Mouse (Mus musculus) heart, adult 2 months (tissue): ENCODE data around the gene Zfp367. TPM values are rescaled to one million over a fixed set of nuclear protein-coding genes. Genes with fewer than 3 reads are reported as not detected.

ENCODE experiments used
- DNase-seq, 2 experiments: peaks; one replicate each; pipeline ENCODE4 v3.0.0; 2021
- H3K27ac ChIP-seq: fragments of 200-600 bp; 2 replicates; pipeline ENCODE4 v1.8.1; 2022
- H3K27me3 ChIP-seq: fragments of 200-500 bp; 2 replicates; pipeline ENCODE4 v1.6.1; 2012; ENCODE audit warnings: mild to moderate bottlenecking, low read length, inconsistent platforms, mixed read lengths; ENCODE audit not compliant: control insufficient read depth, insufficient read depth
- H3K36me3 ChIP-seq: fragments of 200-500 bp; 2 replicates; pipeline ENCODE4 v1.6.1; 2012; ENCODE audit warnings: low read length, inconsistent platforms; ENCODE audit not compliant: control insufficient read depth, insufficient read depth
- H3K4me1 ChIP-seq: fragments of 200-500 bp; 2 replicates; pipeline ENCODE4 v1.6.1; 2011; ENCODE audit warnings: low read length; ENCODE audit not compliant: control insufficient read depth, insufficient read depth
- H3K4me3 ChIP-seq: fragments of 200-600 bp; 2 replicates; pipeline ENCODE4 v1.8.1; 2022
- H3K79me2 ChIP-seq: fragments of 200-500 bp; replicated peaks from 2 replicates; pipeline ENCODE4 v1.6.1; 2012; ENCODE audit warnings: mild to moderate bottlenecking, inconsistent platforms, low read length, moderate library complexity, mixed read lengths; ENCODE audit not compliant: control insufficient read depth, insufficient read depth
- H3K9ac ChIP-seq: fragments of 200-500 bp; 2 replicates; pipeline ENCODE4 v1.6.1; 2012; ENCODE audit warnings: low read depth, mild to moderate bottlenecking, control low read depth, inconsistent platforms, low read length, mixed read lengths
- CTCF ChIP-seq: fragments of 200-600 bp; IDR thresholded peaks from 2 replicates; pipeline ENCODE4 v1.8.1; 2022; ENCODE audit warnings: antibody characterized with exemption, mild to moderate bottlenecking, moderate library complexity
- EP300 ChIP-seq: fragments of 200-500 bp; IDR thresholded peaks from 2 replicates; pipeline ENCODE4 v1.6.1; 2011; ENCODE audit warnings: low read depth, low read length, control low read depth; ENCODE audit not compliant: insufficient read depth
- POLR2A ChIP-seq: fragments of 200-500 bp; IDR thresholded peaks from 2 replicates; pipeline ENCODE4 v1.6.1; 2011; ENCODE audit warnings: mild to moderate bottlenecking, low read depth, low read length, control low read depth; ENCODE audit not compliant: insufficient read depth
- WGBS: fragments of 180-500 bp; shearing (Covaris S2); methylation state at CpG from one replicate; pipeline ENCODE4 v1.1.7; 2018; 5-methylcytosine and 5-hydroxymethylcytosine counted together
- intact Hi-C: fragments of 180-260 bp; cut with DNase I; formaldehyde crosslinking; loops from one replicate; pipeline ENCODE4 v1.15.1; 2025
- polyA plus RNA-seq: library from polyadenylated mRNA; depleted of rRNA; stranded (reverse); fragments of >200 nt; gene quantifications from 2 replicates; pipeline ENCODE4 v1.2.3, GENCODE M21; 2012
- total RNA-seq, 2 experiments: library from RNA; stranded (reverse); gene quantifications; 2 replicates each; pipeline ENCODE4 v1.2.3; 2021

The Zfp367 gene
- total and polyA plus RNA-seq, 3 experiments = 14.4 to 23.0 (median 20.9) TPM

GRCm38 (mm10) chr13:64110421-64110820, 42.6 kb downstream of the Zfp367 start:
- intact Hi-C loops = no loop called here

DNA sequence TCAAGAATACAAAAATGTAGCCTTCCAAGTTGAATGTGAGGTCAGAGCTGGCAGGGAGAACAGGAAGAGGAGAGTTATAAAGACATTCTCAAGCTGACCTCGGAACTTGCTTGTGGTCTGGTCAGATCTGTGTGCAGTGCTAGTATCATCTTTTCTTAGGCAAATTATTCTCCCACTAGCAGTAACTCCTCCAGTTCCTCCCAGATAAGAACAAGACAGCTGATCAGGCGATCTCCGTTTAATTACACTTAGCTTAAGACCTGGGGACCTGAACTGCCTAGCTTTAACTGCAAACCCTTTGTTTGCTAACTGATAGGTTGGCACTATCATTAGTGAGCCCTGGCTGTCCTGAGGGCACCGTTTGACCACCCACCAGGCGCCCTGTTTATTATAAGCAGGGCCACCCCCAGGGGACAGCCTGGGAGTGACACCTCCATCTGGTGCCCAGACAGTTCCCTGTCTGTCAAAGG, 44.6 kb downstream of the Zfp367 start:
- no peak overlapping the region for H3K27ac ChIP-seq
- no peaks in the 10 kb centered on the region for H3K79me2 ChIP-seq
- H3K4me3 ChIP-seq = no peak overlapping the region
- no peaks in the 10 kb centered on the region for H3K4me1 ChIP-seq
- TF ChIP-seq POLR2A (no peak), EP300 (no peak), CTCF (no peak)
- 35% methylated on average over 5 of the region's 5 CpGs for WGBS
- H3K36me3 ChIP-seq = no peaks in the 10 kb centered on the region
- intact Hi-C loops = no loop called here
- H3K9ac ChIP-seq = no peak overlapping the region
- no peak for DNase-seq
- no peaks in the 10 kb centered on the region for H3K27me3 ChIP-seq

More at GRCm38 (mm10) chr13:64110421-64110820, 42.6 kb downstream of the Zfp367 start:
- WGBS = 82% methylated on average over 1 of the region's 1 CpGs
- Histone ChIP-seq H3K4me3 (no peak overlapping the region), H3K36me3 (no peaks in the 10 kb centered on the region), H3K9ac (no peak overlapping the region), H3K27me3 (no peaks in the 10 kb centered on the region), H3K4me1 (no peaks in the 10 kb centered on the region), H3K79me2 (no peaks in the 10 kb centered on the region), H3K27ac (no peak overlapping the region)
- DNase-seq = no peak
- TF ChIP-seq EP300 = no peak
- TF ChIP-seq POLR2A = no peak
- no peak for TF ChIP-seq CTCF

GRCm38 (mm10) chr13:64107535-64107934, 45.5 kb downstream of the Zfp367 start:
- Histone ChIP-seq H3K9ac (no peak overlapping the region), H3K79me2 (no peaks in the 10 kb centered on the region), H3K27me3 (no peaks in the 10 kb centered on the region), H3K36me3 (no peaks in the 10 kb centered on the region), H3K4me1 (no peaks in the 10 kb centered on the region), H3K4me3 (no peak overlapping the region), H3K27ac (no peak overlapping the region)
- no peak for TF ChIP-seq CTCF
- TF ChIP-seq POLR2A = no peak
- TF ChIP-seq EP300 = no peak
- no peak for DNase-seq
- WGBS = 52% methylated on average over 8 of the region's 8 CpGs
- intact Hi-C loops = no loop called here

GRCm38 (mm10) chr13:64107105-64107504, 45.9 kb downstream of the Zfp367 start:
- TF ChIP-seq EP300 = no peak
- TF ChIP-seq POLR2A = no peak
- no peak for TF ChIP-seq CTCF
- 62% methylated on average over 3 of the region's 3 CpGs for WGBS
- no peak overlapping the region for H3K27ac ChIP-seq
- no peaks in the 10 kb centered on the region for H3K36me3 ChIP-seq
- intact Hi-C loops = no loop called here
- no peaks in the 10 kb centered on the region for H3K4me1 ChIP-seq
- DNase-seq = no peak
- H3K79me2 ChIP-seq = no peaks in the 10 kb centered on the region
- no peak overlapping the region for H3K4me3 ChIP-seq
- no peak overlapping the region for H3K9ac ChIP-seq
- H3K27me3 ChIP-seq = no peaks in the 10 kb centered on the region

DNA sequence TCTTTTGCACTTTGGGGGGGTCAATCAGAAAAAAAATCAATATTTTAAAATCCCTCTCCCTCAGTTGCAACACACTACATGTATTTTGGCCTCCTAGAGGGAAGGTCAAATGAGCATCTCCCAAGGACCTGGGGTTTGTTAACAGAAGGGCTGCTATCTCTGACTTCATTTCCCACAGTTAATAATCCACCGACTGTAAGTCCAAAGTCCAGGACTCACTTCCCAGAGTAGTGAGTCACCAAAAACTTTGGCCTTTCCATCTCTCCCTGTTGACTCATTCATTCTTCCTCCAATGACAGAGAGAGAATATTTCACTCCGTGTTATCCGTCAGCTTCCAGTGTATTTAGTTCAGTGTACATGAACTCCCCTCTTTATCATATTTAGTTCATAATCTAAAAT, 47.3 kb downstream of the Zfp367 start:
- Histone ChIP-seq H3K27ac (no peak overlapping the region), H3K79me2 (no peaks in the 10 kb centered on the region), H3K4me1 (no peaks in the 10 kb centered on the region), H3K9ac (no peak overlapping the region), H3K36me3 (no peaks in the 10 kb centered on the region), H3K27me3 (no peaks in the 10 kb centered on the region), H3K4me3 (no peak overlapping the region)
- no peak for TF ChIP-seq POLR2A
- TF ChIP-seq CTCF = no peak
- TF ChIP-seq EP300 = no peak
- 58% methylated on average over 3 of the region's 3 CpGs for whole genome bisulfite sequencing
- no peak for DNase-seq
- intact Hi-C loops = no loop called here

DNA sequence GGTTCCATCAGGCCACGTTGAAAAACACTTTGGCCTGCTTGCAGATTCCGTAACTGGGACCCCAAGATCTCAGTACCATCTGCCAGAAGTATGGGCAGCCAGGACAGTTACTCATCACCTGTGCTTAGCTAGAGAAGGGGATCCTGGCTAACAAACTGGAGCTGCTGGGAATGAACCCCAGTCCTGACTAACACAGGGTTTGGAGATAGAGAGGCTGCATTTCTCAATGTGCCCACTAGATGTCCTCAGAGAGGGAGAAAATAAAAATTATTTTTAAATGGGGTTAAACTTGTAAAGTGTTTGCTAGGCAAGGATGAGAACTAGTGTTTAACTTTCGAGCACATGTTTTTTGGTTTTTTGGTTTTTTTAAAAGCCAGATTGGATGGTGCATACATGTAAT, 52.8 kb downstream of the Zfp367 start:
- TF ChIP-seq POLR2A (no peak), CTCF (peak; percentile 96; the same call in 1 of the 2 replicates)
- 69% methylated on average over 3 of the region's 3 CpGs for WGBS
- Histone ChIP-seq H3K27ac (no peak overlapping the region), H3K27me3 (no peaks in the 10 kb centered on the region), H3K4me1 (no peaks in the 10 kb centered on the region), H3K9ac (no peak overlapping the region), H3K79me2 (no peaks in the 10 kb centered on the region), H3K36me3 (no peaks in the 10 kb centered on the region), H3K4me3 (no peak overlapping the region)
- peak in 1 of 2 experiments; percentile 27 for DNase-seq
- intact Hi-C loops = loop anchor here (1.0 to 5.0 kb wide), 2 partner anchors 29 to 207 kb away; partner anchors contain the start of gene Slc35d2
